Mouse (Mus musculus): ENCODE measurements around the gene P2ry13. TPM values are rescaled to one million over a fixed set of nuclear protein-coding genes. Genes with fewer than 3 reads are reported as not detected.

Gene P2ry13
- total and polyA plus RNA-seq, 3 experiments = 0.39 to 0.97 (median 0.92) TPM

DNA sequence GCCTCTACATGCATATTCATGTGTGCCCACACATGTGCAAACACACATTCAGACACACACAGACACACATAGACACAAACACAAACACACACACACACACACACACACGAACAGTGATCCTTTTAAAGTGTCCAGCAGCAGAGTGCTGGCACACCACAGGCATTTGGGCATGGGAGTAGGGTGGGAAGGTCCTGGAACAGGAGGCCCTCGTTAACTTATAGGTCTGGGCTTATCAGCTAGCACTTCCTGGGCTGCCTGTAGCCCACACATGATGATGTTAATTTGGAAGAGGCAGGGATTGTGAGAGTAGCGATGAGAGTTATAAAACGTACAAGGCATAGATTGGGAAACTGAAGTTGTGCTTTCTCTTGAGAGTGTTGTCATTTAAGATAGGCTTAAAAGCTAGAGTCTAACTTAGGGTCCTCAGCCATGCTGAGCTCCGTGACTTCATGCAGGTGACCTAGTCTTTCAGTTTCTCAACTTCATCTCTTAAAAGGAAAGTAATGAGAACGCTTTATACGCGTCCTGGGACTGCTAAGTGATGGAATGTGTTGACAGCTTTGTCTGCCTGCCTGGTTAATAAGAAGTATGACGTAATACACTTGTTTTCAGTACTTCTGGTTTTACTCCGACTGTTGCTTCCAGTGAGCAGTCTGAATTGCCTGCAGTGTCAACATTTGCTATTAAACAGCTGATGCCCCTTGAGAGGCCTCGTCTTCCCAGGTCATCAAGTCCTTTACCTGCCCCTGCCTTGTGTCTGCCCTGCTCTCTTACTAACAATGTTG, 5.8 kb downstream of the P2ry13 start:
- Histone ChIP-seq H3K4me3 (no peak overlapping the region), H3K9ac (ENCODE audit: low read depth, low read length) (no peak overlapping the region), H3K79me2 (replicated peaks; ENCODE audit: control insufficient read depth, insufficient read depth, low read length) (no peaks in the 10 kb centered on the region), H3K27me3 (ENCODE audit: control insufficient read depth, insufficient read depth, low read length) (no peaks in the 10 kb centered on the region), H3K27ac (no peak overlapping the region), H3K36me3 (ENCODE audit: control insufficient read depth, insufficient read depth, low read length) (no peaks in the 10 kb centered on the region), H3K4me1 (ENCODE audit: control insufficient read depth, insufficient read depth, low read length) (no peaks in the 10 kb centered on the region; the same call in none of the 2 replicates)
- no peak for DNase-seq
- TF ChIP-seq CTCF (IDR thresholded peaks at IDR 0.05) (no peak), POLR2A (IDR thresholded peaks at IDR 0.05; ENCODE audit: insufficient read depth, low read depth, low read length) (no peak), EP300 (IDR thresholded peaks at IDR 0.05; ENCODE audit: insufficient read depth, low read depth, low read length) (no peak)
- 41% methylated on average over 11 of the region's 11 CpGs for WGBS
- intact Hi-C loops (cut with DNase I) = loop anchor here (5.0 kb wide), 1 partner anchor 33 kb away; no protein-coding TSS in a partner anchor

- no peak for DNase-seq
- Histone ChIP-seq H3K27ac (no peak overlapping the region), H3K79me2 (replicated peaks; ENCODE audit: control insufficient read depth, insufficient read depth, low read length) (no peaks in the 10 kb centered on the region), H3K9ac (ENCODE audit: low read depth, low read length) (no peak overlapping the region), H3K4me1 (ENCODE audit: control insufficient read depth, insufficient read depth, low read length) (no peaks in the 10 kb centered on the region; the same call in none of the 2 replicates), H3K27me3 (ENCODE audit: control insufficient read depth, insufficient read depth, low read length) (no peaks in the 10 kb centered on the region), H3K36me3 (ENCODE audit: control insufficient read depth, insufficient read depth, low read length) (no peaks in the 10 kb centered on the region), H3K4me3 (no peak overlapping the region)
- intact Hi-C loops (cut with DNase I) = no loop called here
- WGBS = 71% methylated on average over 8 of the region's 8 CpGs
- TF ChIP-seq EP300 (IDR thresholded peaks at IDR 0.05; ENCODE audit: insufficient read depth, low read depth, low read length) = no peak
- no peak for TF ChIP-seq POLR2A (IDR thresholded peaks at IDR 0.05; ENCODE audit: insufficient read depth, low read depth, low read length)
- no peak for TF ChIP-seq CTCF (IDR thresholded peaks at IDR 0.05)
Observed at GRCm38 (mm10) chr3:59203802-59204520, 6.7 kb downstream of the P2ry13 start.

GRCm38 (mm10) chr3:59197329-59197948, 13.2 kb downstream of the P2ry13 start:
- H3K4me1 ChIP-seq (ENCODE audit: control insufficient read depth, insufficient read depth, low read length) = no peaks in the 10 kb centered on the region
- no peak for DNase-seq
- no peaks in the 10 kb centered on the region for H3K36me3 ChIP-seq (ENCODE audit: control insufficient read depth, insufficient read depth, low read length)
- H3K4me3 ChIP-seq = no peak overlapping the region
- intact Hi-C loops (cut with DNase I) = no loop called here
- no peaks in the 10 kb centered on the region for H3K79me2 ChIP-seq (replicated peaks; ENCODE audit: control insufficient read depth, insufficient read depth, low read length)
- H3K27me3 ChIP-seq (ENCODE audit: control insufficient read depth, insufficient read depth, low read length) = no peaks in the 10 kb centered on the region
- H3K27ac ChIP-seq = no peak overlapping the region
- H3K9ac ChIP-seq (ENCODE audit: low read depth, low read length) = no peak overlapping the region
- TF ChIP-seq CTCF (IDR thresholded peaks at IDR 0.05) = no peak
- WGBS = 78% methylated on average over 4 of the region's 4 CpGs

- Histone ChIP-seq H3K27ac (no peak within 1 kb of the TSS), H3K9ac (ENCODE audit: low read depth, low read length) (no peak within 1 kb of the TSS), H3K79me2 (replicated peaks; ENCODE audit: control insufficient read depth, insufficient read depth, low read length) (no peaks in the 10 kb centered on the region), H3K27me3 (ENCODE audit: control insufficient read depth, insufficient read depth, low read length) (no peaks in the 10 kb centered on the region), H3K4me3 (no peak within 1 kb of the TSS), H3K36me3 (ENCODE audit: control insufficient read depth, insufficient read depth, low read length) (no peaks in the 10 kb centered on the region), H3K4me1 (ENCODE audit: control insufficient read depth, insufficient read depth, low read length) (no peaks in the 10 kb centered on the region)
- no peak for TF ChIP-seq POLR2A (IDR thresholded peaks at IDR 0.05; ENCODE audit: insufficient read depth, low read depth, low read length)
- no peak for TF ChIP-seq EP300 (IDR thresholded peaks at IDR 0.05; ENCODE audit: insufficient read depth, low read depth, low read length)
- TF ChIP-seq CTCF (IDR thresholded peaks at IDR 0.05) = no peak
- DNase-seq = no peak
- WGBS = 82% methylated on average over 7 of the region's 7 CpGs
- intact Hi-C loops (cut with DNase I) = no loop called here
Observed at GRCm38 (mm10) chr3:59194938-59195337, 15.7 kb downstream of the P2ry13 start, which contains the start of gene Gpr87. Gene Gpr87 (minus strand): TSS chr3:59195104.

GRCm38 (mm10) chr3:59194099-59194498, 16.6 kb downstream of the P2ry13 start:
- Histone ChIP-seq H3K36me3 (ENCODE audit: control insufficient read depth, insufficient read depth, low read length) (no peaks in the 10 kb centered on the region), H3K4me3 (no peak overlapping the region), H3K79me2 (replicated peaks; ENCODE audit: control insufficient read depth, insufficient read depth, low read length) (no peaks in the 10 kb centered on the region), H3K9ac (ENCODE audit: low read depth, low read length) (no peak overlapping the region), H3K27me3 (ENCODE audit: control insufficient read depth, insufficient read depth, low read length) (no peaks in the 10 kb centered on the region), H3K27ac (no peak overlapping the region), H3K4me1 (ENCODE audit: control insufficient read depth, insufficient read depth, low read length) (no peaks in the 10 kb centered on the region)
- intact Hi-C loops (cut with DNase I) = no loop called here
- no peak for DNase-seq
- TF ChIP-seq POLR2A (IDR thresholded peaks at IDR 0.05; ENCODE audit: insufficient read depth, low read depth, low read length) (no peak), CTCF (IDR thresholded peaks at IDR 0.05) (no peak), EP300 (IDR thresholded peaks at IDR 0.05; ENCODE audit: insufficient read depth, low read depth, low read length) (no peak)
- 90% methylated on average over 7 of the region's 7 CpGs for whole genome bisulfite sequencing

All from heart, adult 2 months (tissue).